Mouse (Mus musculus) liver, postnatal 0 days (tissue): Measurements from ENCODE around the gene Sec61a1. TPM values are rescaled to one million over a fixed set of nuclear protein-coding genes. Genes with fewer than 3 reads are reported as not detected.

Source experiments
- ATAC-seq: fragments of 200-750 bp; cut with Nextera tagmentation; 2 replicates; pipeline ENCODE4 v1.8.0; 2017; ENCODE audit warnings: mild to moderate bottlenecking, moderate library complexity
- DNase-seq: peaks from one replicate; pipeline ENCODE4 v3.0.0-alpha.2; 2016
- H3K27ac ChIP-seq: fragments of 300-500 bp; sonication (generic); 2 replicates; pipeline ENCODE4 v1.5.1; 2014; ENCODE audit warnings: antibody characterized with exemption, moderate library complexity, mild to moderate bottlenecking, low read depth
- H3K27me3 ChIP-seq: fragments of 300-500 bp; sonication (generic); 2 replicates; pipeline ENCODE4 v1.6.1; 2014; ENCODE audit warnings: low read length, control low read depth, mixed read lengths; ENCODE audit not compliant: insufficient read depth
- H3K36me3 ChIP-seq: fragments of 300-500 bp; sonication (generic); replicated peaks from 2 replicates; pipeline ENCODE4 v1.6.1; 2014; ENCODE audit warnings: mild to moderate bottlenecking, control low read depth, low read length, moderate library complexity, mixed read lengths; ENCODE audit not compliant: insufficient read depth
- H3K4me1 ChIP-seq: fragments of 300-500 bp; sonication (generic); 2 replicates; pipeline ENCODE4 v1.6.1; 2014; ENCODE audit warnings: antibody characterized with exemption, mild to moderate bottlenecking, control low read depth; ENCODE audit not compliant: insufficient read depth
- H3K4me2 ChIP-seq: fragments of 300-500 bp; sonication (generic); 2 replicates; pipeline ENCODE4 v1.6.1; 2014; ENCODE audit warnings: low read depth, mild to moderate bottlenecking, low read length, moderate library complexity, mixed read lengths
- H3K4me3 ChIP-seq: fragments of 300-500 bp; sonication (generic); 2 replicates; pipeline ENCODE4 v1.5.1; 2014; ENCODE audit warnings: low read depth, low read length
- H3K9ac ChIP-seq: fragments of 300-500 bp; sonication (generic); replicated peaks from 2 replicates; pipeline ENCODE4 v1.6.1; 2014; ENCODE audit warnings: mild to moderate bottlenecking, moderate library complexity
- H3K9me3 ChIP-seq: fragments of 300-500 bp; sonication (generic); 2 replicates; pipeline ENCODE4 v1.6.1; 2016; ENCODE audit warnings: mild to moderate bottlenecking, control low read depth, low read length, mixed read lengths
- CTCF ChIP-seq: sonication (generic); IDR thresholded peaks from 2 replicates; pipeline ENCODE4 v1.5.1; 2016; ENCODE audit warnings: antibody characterized with exemption, low read depth
- EP300 ChIP-seq: IDR thresholded peaks from 2 replicates; pipeline ENCODE4 v1.6.1; 2016; ENCODE audit warnings: antibody characterized with exemption, low read depth, mild to moderate bottlenecking
- WGBS: fragments of 180-500 bp; shearing (Covaris S2); extraction: QIAGEN DNeasy Blood & Tissue Kit; methylation state at CpG from one replicate; pipeline ENCODE4 v1.1.7; 2014; ENCODE audit not compliant: insufficient replicate concordance; 5-methylcytosine and 5-hydroxymethylcytosine counted together
- polyA plus RNA-seq: library from polyadenylated mRNA; unstranded; fragments of >200 nt; fragmentation: Nextera tagmentation; extraction: Ambion mirVana; gene quantifications from 2 replicates; pipeline ENCODE4 v1.2.1, GENCODE M21; 2015

The Sec61a1 gene
- polyA plus RNA-seq, 1 experiment from 2014 or later, result 84.0 TPM

DNA sequence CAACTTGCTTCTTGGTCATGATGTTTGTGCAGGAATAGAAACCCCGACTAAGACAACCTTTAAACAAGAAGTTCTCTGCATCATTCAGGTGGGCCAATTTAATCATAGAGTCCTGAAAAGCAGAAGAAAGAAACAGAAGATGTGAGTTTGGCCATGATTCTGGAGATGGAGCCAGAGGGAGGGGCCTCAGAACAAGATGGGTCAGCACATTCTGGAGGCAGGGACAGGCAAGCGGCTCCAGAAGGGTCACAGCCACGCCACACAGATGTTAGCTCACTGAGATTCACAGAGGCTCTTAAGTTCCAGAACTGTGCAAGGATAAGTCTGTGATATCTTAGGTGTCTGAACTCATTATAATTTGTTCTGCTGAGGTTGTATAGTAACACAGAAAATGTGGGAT lies 25.5 kb upstream of the Sec61a1 start:
- DNase-seq (no peak), ATAC-seq (no peak)
- H3K9ac ChIP-seq, result no peak overlapping the region
- no peaks in the 10 kb centered on the region for H3K4me1 ChIP-seq
- no peaks in the 10 kb centered on the region for H3K9me3 ChIP-seq
- peaks cover 2% of the 10 kb centered on the region; the same call in 1 of the 2 replicates for H3K27me3 ChIP-seq
- H3K4me2 ChIP-seq, result no peak overlapping the region
- WGBS, result 69% methylated on average over 3 of the region's 3 CpGs
- H3K4me3 ChIP-seq, result no peak overlapping the region
- no peak overlapping the region for H3K27ac ChIP-seq
- no peaks in the 10 kb centered on the region for H3K36me3 ChIP-seq
- TF ChIP-seq CTCF (no peak), EP300 (no peak)

DNA sequence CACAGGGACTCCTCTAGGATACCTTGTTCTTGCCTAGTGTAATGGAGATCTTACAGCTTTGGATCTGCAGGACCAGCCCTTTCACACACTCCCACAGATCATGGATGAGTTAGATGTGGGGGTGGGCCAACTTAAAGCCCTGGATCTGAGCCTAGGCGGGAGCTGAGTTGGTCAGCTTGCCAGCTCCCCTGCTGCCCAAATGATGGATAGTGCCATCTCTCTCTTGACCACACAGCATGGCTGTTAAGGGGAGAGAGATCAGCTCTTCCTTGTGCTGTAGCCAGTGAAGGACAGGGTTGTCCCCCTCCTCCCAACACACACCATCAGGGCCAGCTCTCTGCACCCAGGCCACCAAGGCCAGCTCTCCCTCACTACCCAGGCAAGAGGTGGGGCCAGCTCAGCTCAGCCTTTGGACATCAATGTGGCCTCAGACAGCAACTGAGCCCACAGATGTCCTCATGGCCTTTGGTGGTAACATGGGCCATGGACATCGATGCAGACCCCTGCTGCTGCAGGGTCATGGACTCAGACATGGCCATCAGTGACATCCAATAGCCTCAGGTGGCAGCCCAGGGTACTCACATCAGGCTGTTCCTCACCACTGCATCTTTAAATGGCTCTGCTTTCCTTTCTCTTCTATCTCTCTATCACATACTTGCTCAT lies 21.5 kb upstream of the Sec61a1 start:
- Histone ChIP-seq H3K9ac (no peak overlapping the region), H3K9me3 (no peaks in the 10 kb centered on the region), H3K4me3 (no peak overlapping the region), H3K4me1 (no peaks in the 10 kb centered on the region), H3K36me3 (no peaks in the 10 kb centered on the region), H3K27me3 (no peaks in the 10 kb centered on the region), H3K27ac (no peak overlapping the region), H3K4me2 (no peak overlapping the region)
- TF ChIP-seq CTCF (no peak), EP300 (no peak)
- ATAC-seq, result no peak
- no peak for DNase-seq
- 64% methylated on average over 2 of the region's 2 CpGs for WGBS

GRCm38 (mm10) chr6:88530306-88530705 lies 11.6 kb upstream of the Sec61a1 start:
- Histone ChIP-seq H3K27ac (no peak overlapping the region), H3K4me1 (no peaks in the 10 kb centered on the region), H3K4me3 (no peak overlapping the region), H3K36me3 (no peaks in the 10 kb centered on the region), H3K4me2 (no peak overlapping the region), H3K9me3 (no peaks in the 10 kb centered on the region), H3K9ac (no peak overlapping the region), H3K27me3 (no peaks in the 10 kb centered on the region)
- DNase-seq, result no peak
- ATAC-seq, result no peak
- TF ChIP-seq EP300 (no peak), CTCF (no peak)

GRCm38 (mm10) chr6:88524056-88524455 lies 5.4 kb upstream of the Sec61a1 start:
- Histone ChIP-seq H3K9me3 (no peaks in the 10 kb centered on the region), H3K27ac (no peak overlapping the region), H3K27me3 (no peaks in the 10 kb centered on the region), H3K4me3 (no peak overlapping the region), H3K9ac (no peak overlapping the region), H3K4me2 (no peak overlapping the region), H3K36me3 (no peaks in the 10 kb centered on the region), H3K4me1 (peaks cover 9% of the 10 kb centered on the region; the same call in 1 of the 2 replicates)
- 82% methylated on average over 4 of the region's 4 CpGs for whole genome bisulfite sequencing
- TF ChIP-seq CTCF, result no peak
- no peak for TF ChIP-seq EP300
- no peak for DNase-seq
- no peak for ATAC-seq

DNA sequence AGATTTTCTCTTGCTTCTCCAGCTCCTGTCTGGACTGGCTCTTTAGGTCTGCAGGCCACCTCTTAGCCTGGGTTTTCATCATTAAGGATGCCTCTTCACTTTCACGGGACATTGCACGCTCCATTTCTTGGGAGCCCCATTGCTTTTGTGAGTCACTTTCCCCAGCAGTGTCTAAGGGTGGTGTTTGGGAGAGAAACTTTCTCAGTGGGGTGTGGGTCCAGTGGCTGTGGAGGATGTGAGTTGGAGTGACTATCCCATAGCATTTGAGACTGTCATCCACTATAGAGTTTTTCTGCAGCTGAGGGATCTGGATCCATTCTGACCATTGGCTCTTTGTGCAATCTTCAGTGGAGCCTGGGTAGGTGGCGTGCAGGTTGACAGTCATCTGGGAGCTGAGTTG lies 4.7 kb upstream of the Sec61a1 start:
- no peaks in the 10 kb centered on the region for H3K36me3 ChIP-seq
- H3K4me3 ChIP-seq, result no peak overlapping the region
- H3K4me1 ChIP-seq, result peaks cover 9% of the 10 kb centered on the region; the same call in 1 of the 2 replicates
- H3K9ac ChIP-seq, result no peak overlapping the region
- no peak overlapping the region for H3K4me2 ChIP-seq
- TF ChIP-seq EP300, result no peak
- TF ChIP-seq CTCF, result no peak
- H3K27me3 ChIP-seq, result no peaks in the 10 kb centered on the region
- H3K9me3 ChIP-seq, result no peaks in the 10 kb centered on the region
- DNase-seq, result no peak
- no peak overlapping the region for H3K27ac ChIP-seq
- 88% methylated on average over 3 of the region's 3 CpGs for WGBS
- ATAC-seq, result no peak

- Histone ChIP-seq H3K4me2 (peak overlapping the region; percentile 26; the same call in 1 of the 2 replicates), H3K27ac (no peak overlapping the region), H3K9me3 (no peaks in the 10 kb centered on the region), H3K9ac (no peak overlapping the region), H3K4me1 (peaks cover 9% of the 10 kb centered on the region; the same call in 1 of the 2 replicates), H3K27me3 (no peaks in the 10 kb centered on the region), H3K4me3 (no peak overlapping the region), H3K36me3 (no peaks in the 10 kb centered on the region)
- ATAC-seq (no peak), DNase-seq (no peak)
- TF ChIP-seq CTCF, result no peak
- TF ChIP-seq EP300, result no peak
- WGBS, result 47% methylated on average over 3 of the region's 3 CpGs
Observed at GRCm38 (mm10) chr6:88523043-88523442, 4.3 kb upstream of the Sec61a1 start.

DNA sequence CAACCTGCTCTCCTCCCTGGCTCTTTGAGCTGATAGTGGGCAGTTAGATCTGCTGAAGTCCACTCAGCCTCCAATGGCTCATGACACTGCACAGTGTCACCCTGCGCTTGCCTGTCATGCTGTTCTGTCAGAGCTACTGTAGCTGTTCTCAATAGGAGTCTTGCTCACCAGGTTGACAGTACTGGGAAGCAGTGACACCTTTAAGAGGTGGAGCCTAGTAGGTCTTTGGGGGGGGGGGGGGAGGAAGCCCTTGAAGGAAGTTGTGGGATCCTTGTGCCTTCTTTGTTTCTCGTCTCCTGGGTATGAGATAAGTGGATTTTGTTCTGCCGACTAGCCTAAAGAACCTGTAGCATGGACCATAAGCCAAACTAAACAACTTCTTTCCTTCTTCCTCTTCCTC lies 3.9 kb upstream of the Sec61a1 start:
- H3K9ac ChIP-seq, result no peak overlapping the region
- 38% methylated on average over 3 of the region's 3 CpGs for WGBS
- no peaks in the 10 kb centered on the region for H3K27me3 ChIP-seq
- H3K4me1 ChIP-seq, result peaks cover 11% of the 10 kb centered on the region; the same call in 1 of the 2 replicates
- no peak overlapping the region for H3K27ac ChIP-seq
- H3K36me3 ChIP-seq, result no peaks in the 10 kb centered on the region
- H3K9me3 ChIP-seq, result no peaks in the 10 kb centered on the region
- ATAC-seq, result no peak
- H3K4me3 ChIP-seq, result no peak overlapping the region
- H3K4me2 ChIP-seq, result peak overlapping the region; percentile 26; the same call in 1 of the 2 replicates
- no peak for DNase-seq
- TF ChIP-seq EP300, result no peak
